Mouse (Mus musculus): Measurements from ENCODE around the gene Chrne. TPM values are rescaled to one million over a fixed set of nuclear protein-coding genes. Genes with fewer than 3 reads are reported as not detected.

The Chrne gene
- polyA plus RNA-seq, 1 experiment from 2014 or later: not detected

DNA sequence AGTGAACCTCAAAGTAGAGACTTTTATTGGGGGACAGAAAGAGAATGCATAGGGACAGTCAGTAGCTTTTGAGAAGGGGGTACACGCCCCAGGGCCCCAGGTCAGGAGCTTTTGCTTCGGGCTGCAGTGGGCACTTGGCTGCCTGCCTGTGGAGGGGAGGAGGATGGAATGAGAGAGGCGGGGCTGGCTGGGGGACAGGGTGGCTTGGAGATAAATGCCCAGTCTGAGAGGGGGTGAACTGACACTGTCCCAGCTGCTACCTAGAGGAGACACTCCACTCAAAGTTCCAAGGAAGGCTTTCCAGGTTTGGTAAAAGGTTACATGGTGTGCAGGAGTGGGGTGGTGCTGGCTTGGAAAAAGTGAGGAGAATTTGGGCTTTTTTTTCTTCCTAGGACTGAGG is 37.9 kb upstream of the Chrne start, which contains the start of gene Eno3:
TSS of gene Eno3 (plus strand) at position 239 of the 400 bp plus-strand sequence.
- Histone ChIP-seq H3K4me3 (ENCODE audit: low read depth, low read length) (peak within 1 kb of the TSS; percentile 100), H3K4me1 (replicated peaks; ENCODE audit: control insufficient read depth, insufficient read depth) (peaks cover 5% of the 10 kb centered on the region; the same call in 1 of the 2 replicates), H3K27me3 (ENCODE audit: control insufficient read depth, insufficient read depth, low read length) (no peaks in the 10 kb centered on the region), H3K9me3 (ENCODE audit: control insufficient read depth, low read length) (no peaks in the 10 kb centered on the region), H3K4me2 (replicated peaks; ENCODE audit: low read depth) (peak within 1 kb of the TSS; percentile 90), H3K36me3 (ENCODE audit: control insufficient read depth, insufficient read depth, low read length) (no peaks in the 10 kb centered on the region), H3K27ac (replicated peaks) (peak within 1 kb of the TSS; percentile 100), H3K9ac (ENCODE audit: low read length) (peak within 1 kb of the TSS; percentile 67)
- no peak for ATAC-seq (ENCODE audit: low FRiP score, low TSS enrichment)
- TF ChIP-seq EP300 (optimal IDR thresholded peaks at IDR 0.05) (no peak), CTCF (IDR thresholded peaks at IDR 0.05; ENCODE audit: low read depth) (no peak)
- 22% methylated on average over 3 of the region's 3 CpGs for WGBS
- no peak for DNase-seq (ENCODE audit: low spot score)

DNA sequence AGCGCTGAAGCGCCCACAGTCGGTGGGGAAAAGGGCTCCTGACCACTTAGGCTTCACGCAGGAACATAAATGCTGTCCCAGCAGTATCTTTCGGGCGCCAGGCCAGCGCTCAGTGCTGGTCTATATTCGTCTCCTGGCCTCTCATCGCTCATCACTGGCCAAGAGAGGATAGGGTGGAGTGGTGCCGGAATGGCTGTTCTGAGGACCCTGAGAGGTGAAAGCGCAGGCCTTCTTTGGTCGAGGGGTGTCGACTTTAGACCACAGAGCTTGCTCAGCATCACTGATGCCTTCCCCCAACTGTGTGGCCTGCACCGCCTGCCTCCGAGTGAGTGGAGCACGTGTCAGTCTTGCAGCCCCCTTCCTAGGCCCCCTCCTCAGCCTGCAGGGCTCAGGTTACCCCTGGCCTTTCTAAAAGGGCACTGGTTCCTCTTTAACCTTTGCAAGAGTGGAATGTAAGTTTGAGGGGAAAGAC is 37.5 kb upstream of the Chrne start:
- Histone ChIP-seq H3K9ac (ENCODE audit: low read length) (peak overlapping the region; percentile 67), H3K27ac (replicated peaks) (peak overlapping the region; percentile 100), H3K4me1 (replicated peaks; ENCODE audit: control insufficient read depth, insufficient read depth) (peaks cover 5% of the 10 kb centered on the region; the same call in 1 of the 2 replicates), H3K27me3 (ENCODE audit: control insufficient read depth, insufficient read depth, low read length) (no peaks in the 10 kb centered on the region), H3K9me3 (ENCODE audit: control insufficient read depth, low read length) (no peaks in the 10 kb centered on the region), H3K4me3 (ENCODE audit: low read depth, low read length) (peak overlapping the region; percentile 100), H3K4me2 (replicated peaks; ENCODE audit: low read depth) (peak overlapping the region; percentile 90), H3K36me3 (ENCODE audit: control insufficient read depth, insufficient read depth, low read length) (no peaks in the 10 kb centered on the region)
- no peak for DNase-seq (ENCODE audit: low spot score)
- TF ChIP-seq CTCF (IDR thresholded peaks at IDR 0.05; ENCODE audit: low read depth) (no peak), EP300 (optimal IDR thresholded peaks at IDR 0.05) (no peak)
- ATAC-seq (ENCODE audit: low FRiP score, low TSS enrichment): peak; percentile 9; the same call in 1 of the 2 replicates
- WGBS: 15% methylated on average over 16 of the region's 16 CpGs

DNA sequence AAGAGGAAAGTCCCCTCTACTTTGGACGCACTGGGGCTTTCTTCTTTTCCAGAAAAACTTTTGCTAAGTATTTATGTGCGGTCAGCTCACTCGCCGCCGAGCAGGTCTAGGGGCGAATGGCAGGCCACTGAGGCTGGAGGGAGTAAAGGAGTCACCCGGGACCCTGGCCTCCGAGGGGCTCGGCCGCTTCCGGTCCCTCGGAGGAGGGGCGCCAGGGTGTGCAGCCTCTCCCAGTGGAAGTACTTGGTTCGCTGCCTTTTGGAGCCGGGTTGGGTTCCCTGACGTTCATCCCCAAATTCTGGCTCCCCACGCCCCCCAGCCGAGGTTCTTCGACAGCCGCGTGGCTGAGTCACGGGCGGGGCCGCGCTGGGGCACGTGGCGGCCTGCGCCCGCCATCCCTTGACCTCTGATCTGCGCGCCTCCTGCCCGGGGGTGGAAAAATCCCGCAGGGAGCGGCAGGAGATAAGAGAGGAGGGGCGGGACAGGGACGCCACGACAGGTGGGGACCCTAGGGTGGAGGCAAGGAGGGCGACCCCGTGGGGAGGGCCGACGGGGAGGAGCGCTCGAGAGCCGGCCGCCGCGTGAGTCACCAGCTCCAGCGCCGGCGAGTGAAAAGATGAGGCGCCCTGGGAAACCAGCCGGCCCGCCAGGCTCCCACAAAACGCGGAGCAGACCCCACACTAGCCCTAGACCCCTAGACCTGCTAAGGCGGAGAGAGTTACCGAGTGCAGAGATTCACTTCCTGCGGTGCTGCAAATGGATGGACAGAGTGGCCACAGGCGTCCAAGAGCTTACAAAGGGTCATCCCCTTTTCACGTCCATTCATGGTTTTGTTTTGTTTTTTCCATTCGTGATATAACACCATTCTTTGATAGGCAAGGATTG is 36.8 kb upstream of the Chrne start:
- peak overlapping the region; percentile 67 for H3K9ac ChIP-seq (ENCODE audit: low read length)
- ATAC-seq (ENCODE audit: low FRiP score, low TSS enrichment) (peak; percentile 17), DNase-seq (ENCODE audit: low spot score) (peak; percentile 79)
- H3K4me1 ChIP-seq (replicated peaks; ENCODE audit: control insufficient read depth, insufficient read depth): peaks cover 5% of the 10 kb centered on the region; the same call in 1 of the 2 replicates
- H3K4me2 ChIP-seq (replicated peaks; ENCODE audit: low read depth): peak overlapping the region; percentile 90
- peaks cover 3% of the 10 kb centered on the region; the same call in 1 of the 2 replicates for H3K36me3 ChIP-seq (ENCODE audit: control insufficient read depth, insufficient read depth, low read length)
- no peaks in the 10 kb centered on the region for H3K27me3 ChIP-seq (ENCODE audit: control insufficient read depth, insufficient read depth, low read length)
- TF ChIP-seq EP300 (optimal IDR thresholded peaks at IDR 0.05) (no peak), CTCF (IDR thresholded peaks at IDR 0.05; ENCODE audit: low read depth) (0 out of 2 replicates have a peak, but pooled peaks have one; percentile 4)
- under 1% methylated on average over 60 of the region's 61 CpGs for WGBS
- H3K27ac ChIP-seq (replicated peaks): peak overlapping the region; percentile 100
- peak overlapping the region; percentile 100 for H3K4me3 ChIP-seq (ENCODE audit: low read depth, low read length)
- H3K9me3 ChIP-seq (ENCODE audit: control insufficient read depth, low read length): no peaks in the 10 kb centered on the region

DNA sequence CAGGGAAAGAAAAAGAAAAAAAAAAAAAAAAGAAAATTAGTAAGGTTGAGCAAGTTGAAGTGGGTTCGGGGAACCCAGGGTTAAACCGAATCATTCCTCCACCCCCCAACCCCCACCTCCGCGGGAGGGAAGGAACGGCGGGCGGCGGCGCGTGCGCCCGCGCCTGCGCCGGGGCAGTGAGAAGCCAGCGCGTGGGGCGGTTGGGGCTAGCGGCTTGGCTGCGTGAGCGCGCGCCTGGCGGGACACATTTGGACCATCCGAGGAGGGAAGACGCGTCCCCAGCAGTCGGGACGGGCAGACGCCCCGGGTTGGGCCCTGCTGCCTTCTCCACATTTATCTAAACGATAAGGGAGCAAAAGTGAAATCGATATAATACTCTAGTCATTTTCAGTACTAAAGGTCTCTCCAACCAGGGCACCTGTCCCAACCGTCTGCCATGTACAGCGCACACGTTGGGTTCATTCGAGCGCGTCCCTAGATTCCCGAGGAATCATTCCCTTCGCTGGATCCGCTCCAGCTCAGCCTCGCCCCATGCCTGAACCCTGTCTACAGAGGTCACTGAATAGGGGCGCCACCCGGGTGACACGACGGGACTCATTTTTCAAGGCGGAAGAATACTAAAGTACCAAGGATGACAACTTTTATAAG is 36.0 kb upstream of the Chrne start:
- Histone ChIP-seq H3K9me3 (ENCODE audit: control insufficient read depth, low read length) (no peaks in the 10 kb centered on the region), H3K36me3 (ENCODE audit: control insufficient read depth, insufficient read depth, low read length) (peaks cover 5% of the 10 kb centered on the region; the same call in 1 of the 2 replicates), H3K4me3 (ENCODE audit: low read depth, low read length) (peak overlapping the region; percentile 100), H3K27me3 (ENCODE audit: control insufficient read depth, insufficient read depth, low read length) (no peaks in the 10 kb centered on the region), H3K27ac (replicated peaks) (peak overlapping the region; percentile 100), H3K4me2 (replicated peaks; ENCODE audit: low read depth) (peak overlapping the region; percentile 90), H3K9ac (ENCODE audit: low read length) (peak overlapping the region; percentile 67), H3K4me1 (replicated peaks; ENCODE audit: control insufficient read depth, insufficient read depth) (peaks cover 5% of the 10 kb centered on the region; the same call in 1 of the 2 replicates)
- peak; percentile 43 for ATAC-seq (ENCODE audit: low FRiP score, low TSS enrichment)
- WGBS: under 1% methylated on average over 47 of the region's 48 CpGs
- DNase-seq (ENCODE audit: low spot score): peak; percentile 88
- TF ChIP-seq CTCF (IDR thresholded peaks at IDR 0.05; ENCODE audit: low read depth) (no peak), EP300 (optimal IDR thresholded peaks at IDR 0.05) (no peak)

DNA sequence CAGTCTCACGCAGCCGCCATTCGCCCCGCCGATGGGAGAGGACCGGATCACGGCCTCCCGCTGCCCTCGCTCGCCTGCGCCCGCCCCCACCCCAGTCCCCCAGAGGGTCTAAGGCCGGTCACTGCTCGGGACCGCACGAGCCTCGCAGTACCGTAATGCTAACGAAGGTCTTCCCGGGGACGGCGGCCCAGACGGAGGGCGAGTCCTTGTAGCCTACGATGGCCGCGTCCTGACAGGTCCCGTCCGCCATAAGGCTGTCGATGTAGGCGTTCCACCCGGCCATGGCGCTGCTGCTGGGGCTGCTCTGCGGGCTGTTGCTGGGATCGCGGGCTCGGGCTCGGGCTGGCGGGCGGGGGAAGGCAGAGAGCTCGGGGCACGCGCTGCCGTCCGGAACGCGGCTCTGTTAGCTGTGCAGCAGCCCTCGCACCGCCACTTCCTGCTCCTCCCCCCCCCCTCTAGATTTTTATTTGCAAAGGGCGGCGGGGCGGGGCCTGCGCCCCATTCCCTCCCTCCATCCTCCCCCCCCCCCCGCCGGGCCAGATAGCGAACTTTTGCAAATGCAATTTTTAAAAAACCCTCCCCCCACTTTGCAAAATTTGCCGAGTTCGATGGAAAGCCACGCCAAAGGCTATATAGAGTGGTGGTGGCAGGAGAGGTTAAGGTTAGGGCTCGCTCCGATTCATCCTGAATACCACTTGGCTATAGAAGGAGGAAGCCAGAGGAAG is 35.3 kb upstream of the Chrne start, which contains the start of gene Pfn1:
TSS of gene Pfn1 (minus strand) at position 447 of the 725 bp plus-strand sequence.
- ATAC-seq (ENCODE audit: low FRiP score, low TSS enrichment): peak; percentile 53
- no peaks in the 10 kb centered on the region for H3K9me3 ChIP-seq (ENCODE audit: control insufficient read depth, low read length)
- no peaks in the 10 kb centered on the region for H3K27me3 ChIP-seq (ENCODE audit: control insufficient read depth, insufficient read depth, low read length)
- H3K4me2 ChIP-seq (replicated peaks; ENCODE audit: low read depth): peak within 1 kb of the TSS; percentile 90
- peak within 1 kb of the TSS; percentile 100 for H3K4me3 ChIP-seq (ENCODE audit: low read depth, low read length)
- peak within 1 kb of the TSS; percentile 99 for H3K9ac ChIP-seq (ENCODE audit: low read length)
- DNase-seq (ENCODE audit: low spot score): peak; percentile 90
- TF ChIP-seq CTCF (IDR thresholded peaks at IDR 0.05; ENCODE audit: low read depth) (no peak; the same call in 1 of the 2 replicates), EP300 (optimal IDR thresholded peaks at IDR 0.05) (no peak)
- peaks cover 10% of the 10 kb centered on the region for H3K36me3 ChIP-seq (ENCODE audit: control insufficient read depth, insufficient read depth, low read length)
- peak within 1 kb of the TSS; percentile 100 for H3K27ac ChIP-seq (replicated peaks)
- under 1% methylated on average over 44 of the region's 61 CpGs for WGBS
- peaks cover 5% of the 10 kb centered on the region; the same call in 1 of the 2 replicates for H3K4me1 ChIP-seq (replicated peaks; ENCODE audit: control insufficient read depth, insufficient read depth)

All from stomach, postnatal 0 days (tissue).